Mouse (Mus musculus) MEL (cell line): ENCODE data around the gene Cd47. TPM values are rescaled to one million over a fixed set of nuclear protein-coding genes. Genes with fewer than 3 reads are reported as not detected.

Source experiments
- DNase-seq: peaks from one replicate; pipeline ENCODE4 v3.0.0; 2011; ENCODE audit warnings: low read depth, low spot score
- H3K27ac ChIP-seq: 2 replicates; pipeline ENCODE4 v1.5.1; 2012; ENCODE audit warnings: low read depth, mild to moderate bottlenecking, control low read depth, low read length, moderate library complexity; ENCODE audit not compliant: control insufficient read depth
- H3K27me3 ChIP-seq, 2 experiments: fragments of 150-350 bp in 1 of 2; sonication (generic) in 1 of 2; 2 replicates each; pipeline ENCODE4 v1.6.1; 2012; ENCODE audit warnings: low read length in 2 of 2, mild to moderate bottlenecking in 2 of 2, improper control_type of control experiment in 1 of 2, moderate library complexity in 1 of 2; ENCODE audit not compliant: insufficient read depth in 2 of 2, control insufficient read depth in 1 of 2
- H3K36me3 ChIP-seq, 2 experiments: 2 replicates each; pipeline ENCODE4 v1.6.1; 2012 to 2014; ENCODE audit warnings: low read length in 2 of 2, improper control_type of control experiment in 1 of 2, inconsistent platforms in 1 of 2, mild to moderate bottlenecking in 1 of 2; ENCODE audit not compliant: insufficient read depth in 2 of 2, control insufficient read depth in 1 of 2
- H3K4me1 ChIP-seq, 2 experiments: fragments of 150-350 bp in 1 of 2; sonication (generic) in 1 of 2; 2 replicates each; pipeline ENCODE4 v1.6.1; 2012; ENCODE audit warnings: low read length in 2 of 2, improper control_type of control experiment in 1 of 2, mild to moderate bottlenecking in 1 of 2; ENCODE audit not compliant: insufficient read depth in 2 of 2, control insufficient read depth in 1 of 2
- H3K4me3 ChIP-seq, 2 experiments: fragments of 150-350 bp in 1 of 2; sonication (generic) in 1 of 2; 2 replicates each; pipeline ENCODE4 v1.5.1; 2012; ENCODE audit warnings: low read depth in 2 of 2, low read length in 2 of 2, mild to moderate bottlenecking in 2 of 2, moderate library complexity in 2 of 2, control low read depth in 1 of 2, improper control_type of control experiment in 1 of 2; ENCODE audit not compliant: control insufficient read depth in 1 of 2, insufficient read depth in 1 of 2
- H3K79me2 ChIP-seq: 2 replicates; pipeline ENCODE4 v1.6.1; 2012; ENCODE audit warnings: mild to moderate bottlenecking, low read length, moderate library complexity; ENCODE audit not compliant: control insufficient read depth, poor library complexity, insufficient read depth
- H3K9ac ChIP-seq: 2 replicates; pipeline ENCODE4 v1.6.1; 2012; ENCODE audit warnings: low read depth, mild to moderate bottlenecking, control low read depth, low read length, moderate library complexity; ENCODE audit not compliant: control insufficient read depth, poor library complexity, severe bottlenecking
- H3K9me3 ChIP-seq: fragments of 150-350 bp; sonication (generic); replicated peaks from 2 replicates; pipeline ENCODE4 v1.6.1; 2012; ENCODE audit warnings: mild to moderate bottlenecking, low read length, improper control_type of control experiment, moderate library complexity; ENCODE audit not compliant: insufficient read depth
- CHD1 ChIP-seq: IDR thresholded peaks from 2 replicates; pipeline ENCODE4 v1.6.1; 2012; ENCODE audit warnings: low read depth, mild to moderate bottlenecking, inconsistent platforms, low read length, improper control_type of control experiment
- CHD2 ChIP-seq: IDR thresholded peaks from 2 replicates; pipeline ENCODE4 v1.6.1; 2011; ENCODE audit warnings: low read length, improper control_type of control experiment
- E2F4 ChIP-seq: IDR thresholded peaks from 2 replicates; pipeline ENCODE4 v1.6.1; 2011; ENCODE audit warnings: low read depth, low read length, improper control_type of control experiment, borderline replicate concordance
- ELF1 ChIP-seq: IDR thresholded peaks from 2 replicates; pipeline ENCODE4 v1.6.1; 2014; ENCODE audit warnings: low read depth, mild to moderate bottlenecking, inconsistent platforms, low read length, improper control_type of control experiment, moderate library complexity
- EP300 ChIP-seq, 2 experiments: IDR thresholded peaks; 2 replicates each; pipeline ENCODE4 v1.6.1; 2011; ENCODE audit warnings: improper control_type of control experiment in 2 of 2, low read length in 2 of 2, low read depth in 1 of 2, mild to moderate bottlenecking in 1 of 2
- ETS1 ChIP-seq: IDR thresholded peaks from 2 replicates; pipeline ENCODE4 v1.6.1; 2012; ENCODE audit warnings: low read depth, mild to moderate bottlenecking, inconsistent platforms, low read length, improper control_type of control experiment, moderate library complexity
- GATA1 ChIP-seq: IDR thresholded peaks from 2 replicates; pipeline ENCODE4 v1.6.1; 2011; ENCODE audit warnings: low read depth, low read length, improper control_type of control experiment
- HCFC1 ChIP-seq: IDR thresholded peaks from 2 replicates; pipeline ENCODE4 v1.6.1; 2012; ENCODE audit warnings: low read depth, mild to moderate bottlenecking, inconsistent platforms, low read length, improper control_type of control experiment, moderate library complexity
- KAT2A ChIP-seq: conservative IDR thresholded peaks from 2 replicates; pipeline ENCODE4 v1.6.1; 2012; ENCODE audit warnings: low read depth, low read length, improper control_type of control experiment, inconsistent platforms
- MAX ChIP-seq: IDR thresholded peaks from 2 replicates; pipeline ENCODE4 v1.6.1; 2011; ENCODE audit warnings: low read length, improper control_type of control experiment
- MEF2A ChIP-seq: IDR thresholded peaks from 2 replicates; pipeline ENCODE4 v1.6.1; 2014; ENCODE audit warnings: low read depth, mild to moderate bottlenecking, inconsistent platforms, low read length, improper control_type of control experiment; ENCODE audit not compliant: poor library complexity, insufficient replicate concordance, severe bottlenecking; ENCODE audit errors: extremely low read depth
- MYB ChIP-seq: IDR thresholded peaks from 2 replicates; pipeline ENCODE4 v1.6.1; 2011; ENCODE audit warnings: mild to moderate bottlenecking, low read depth, low read length, improper control_type of control experiment
- MYC ChIP-seq: IDR thresholded peaks from 2 replicates; pipeline ENCODE4 v1.6.1; 2011; ENCODE audit warnings: low read depth, mild to moderate bottlenecking, low read length, improper control_type of control experiment, moderate library complexity
- NELFE ChIP-seq: IDR thresholded peaks from 2 replicates; pipeline ENCODE4 v1.6.1; 2011; ENCODE audit warnings: low read depth, low read length, improper control_type of control experiment
- NRF1 ChIP-seq: IDR thresholded peaks from 2 replicates; pipeline ENCODE4 v1.6.1; 2014; ENCODE audit warnings: low read depth, mild to moderate bottlenecking, inconsistent platforms, low read length, improper control_type of control experiment, moderate library complexity; ENCODE audit not compliant: poor library complexity, insufficient read depth, severe bottlenecking
- POLR2A ChIP-seq, 2 experiments: IDR thresholded peaks; 2 replicates each; pipeline ENCODE4 v1.6.1; 2011 to 2012; ENCODE audit warnings: low read length in 2 of 2, mild to moderate bottlenecking in 2 of 2, control low read depth in 1 of 2, improper control_type of control experiment in 1 of 2, low read depth in 1 of 2, moderate library complexity in 1 of 2; ENCODE audit not compliant: control insufficient read depth in 1 of 2, insufficient read depth in 1 of 2, poor library complexity in 1 of 2
- POLR2AphosphoS5 ChIP-seq: IDR thresholded peaks from 2 replicates; pipeline ENCODE4 v1.6.1; 2012; ENCODE audit warnings: low read depth, borderline replicate concordance, mild to moderate bottlenecking, inconsistent platforms, low read length, moderate library complexity, mixed read lengths
- RCOR1 ChIP-seq: IDR thresholded peaks from 2 replicates; pipeline ENCODE4 v1.6.1; 2012; ENCODE audit warnings: low read depth, mild to moderate bottlenecking, inconsistent platforms, low read length, improper control_type of control experiment
- SIN3A ChIP-seq: IDR thresholded peaks from 2 replicates; pipeline ENCODE4 v1.6.1; 2012; ENCODE audit warnings: low read length, improper control_type of control experiment, inconsistent platforms
- SMC3 ChIP-seq: IDR thresholded peaks from 2 replicates; pipeline ENCODE4 v1.6.1; 2011; ENCODE audit warnings: low read depth, low read length, improper control_type of control experiment
- UBTF ChIP-seq: IDR thresholded peaks from 2 replicates; pipeline ENCODE4 v1.6.1; 2012; ENCODE audit warnings: low read depth, mild to moderate bottlenecking, inconsistent platforms, low read length, improper control_type of control experiment, moderate library complexity, borderline replicate concordance; ENCODE audit not compliant: insufficient read depth
- USF1 ChIP-seq: IDR thresholded peaks from 2 replicates; pipeline ENCODE4 v1.6.1; 2014; ENCODE audit warnings: low read depth, mild to moderate bottlenecking, inconsistent platforms, low read length, improper control_type of control experiment, moderate library complexity
- USF2 ChIP-seq, 2 experiments: IDR thresholded peaks; 2 replicates each; pipeline ENCODE4 v1.6.1; 2011 to 2012; ENCODE audit warnings: improper control_type of control experiment in 2 of 2, low read length in 2 of 2, borderline replicate concordance in 1 of 2, inconsistent platforms in 1 of 2, low read depth in 1 of 2, mild to moderate bottlenecking in 1 of 2; ENCODE audit not compliant: insufficient read depth in 1 of 2
- ZC3H11A ChIP-seq: IDR thresholded peaks from 2 replicates; pipeline ENCODE4 v1.6.1; 2012; ENCODE audit warnings: low read depth, mild to moderate bottlenecking, inconsistent platforms, low read length, improper control_type of control experiment
- ZNF384 ChIP-seq: IDR thresholded peaks from 2 replicates; pipeline ENCODE4 v1.6.1; 2012; ENCODE audit warnings: low read depth, mild to moderate bottlenecking, inconsistent platforms, low read length, improper control_type of control experiment
- polyA plus RNA-seq, 2 experiments: library from polyadenylated mRNA; stranded (reverse) in 1 of 2; unstranded in 1 of 2; fragments of >175 nt in 1 of 2; fragments of >200 nt in 1 of 2; gene quantifications; 2 replicates each; pipeline versions ENCODE4 v1.2.1 to v1.2.4; 2012; ENCODE audit warnings: low replicate concordance in 2 of 2, low read depth in 1 of 2; ENCODE audit not compliant: insufficient read length in 2 of 2, insufficient read depth in 1 of 2, missing spikeins in 1 of 2
- total RNA-seq: library from RNA; depleted of rRNA; stranded (reverse); fragments of 300-350 nt; gene quantifications from 2 replicates; pipeline ENCODE4 v1.2.3, GENCODE M21; 2012

The Cd47 gene
- total and polyA plus RNA-seq, 3 experiments, result 45.9 to 57.5 (median 51.7) TPM

- no peaks in the 10 kb centered on the region for H3K79me2 ChIP-seq
- TF ChIP-seq GATA1 (no peak), CHD1 (no peak), KAT2A (no peak), ZC3H11A (no peak), ETS1 (no peak), E2F4 (no peak), ZNF384 (no peak), UBTF (no peak), USF1 (no peak), SMC3 (no peak), MYB (no peak), RCOR1 (no peak), POLR2AphosphoS5 (no peak), ELF1 (no peak), NRF1 (no peak), HCFC1 (no peak)
- TF ChIP-seq, all 39 proteins: peak for 0
- Histone ChIP-seq H3K36me3 (peaks cover 0 to 42% of the 10 kb centered on the region in 2 experiments; a peak in 2 of 4 replicates), H3K27me3 (no peaks in the 10 kb centered on the region), H3K27ac (no peak overlapping the region), H3K4me3 (no peak overlapping the region), H3K4me1 (peaks cover 30 to 46% of the 10 kb centered on the region in 2 experiments), H3K9me3 (no peaks in the 10 kb centered on the region), H3K9ac (no peak overlapping the region)
- DNase-seq, result no peak
Observed at GRCm38 (mm10) chr16:49793596-49793995, 6.7 kb upstream of the Cd47 start.

DNA sequence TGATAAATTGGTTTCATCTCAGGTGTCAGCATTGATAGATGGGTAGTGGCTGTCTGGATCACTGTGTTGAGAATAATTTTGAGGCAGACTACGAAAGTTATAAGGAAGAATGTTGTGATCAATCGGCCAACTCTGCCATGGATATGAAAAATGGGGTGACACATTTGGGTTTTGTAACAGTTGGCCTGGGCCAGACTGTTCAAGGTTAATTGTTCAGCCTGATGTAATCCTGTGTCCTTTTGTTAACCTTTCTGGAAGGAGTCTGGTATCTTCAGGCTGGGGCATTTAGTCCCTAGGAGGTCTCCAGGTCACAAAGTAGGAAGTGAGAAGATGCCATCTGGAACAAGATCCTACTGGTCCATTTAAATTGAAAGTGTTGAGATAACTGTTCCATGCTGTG, 4.1 kb upstream of the Cd47 start:
- no peak overlapping the region for H3K4me3 ChIP-seq

More for the DNA sequence above, 4.1 kb upstream of the Cd47 start:
- Histone ChIP-seq H3K36me3 (peaks cover 0 to 56% of the 10 kb centered on the region in 2 experiments; a peak in 2 of 4 replicates), H3K79me2 (no peaks in the 10 kb centered on the region; the same call in 1 of the 2 replicates), H3K9ac (no peak overlapping the region), H3K27me3 (no peaks in the 10 kb centered on the region), H3K9me3 (no peaks in the 10 kb centered on the region), H3K27ac (peak overlapping the region; percentile 6; the same call in 1 of the 2 replicates), H3K4me1 (peaks cover 43 to 45% of the 10 kb centered on the region in 2 experiments)
- no peak for DNase-seq
- no peak for TF ChIP-seq POLR2A (IDR thresholded peaks at IDR 0.05; ENCODE audit: control insufficient read depth in 1 of 2, insufficient read depth in 1 of 2, low read depth in 1 of 2, low read length in 2 of 2, poor library complexity in 1 of 2)
- no peak for TF ChIP-seq CHD2
- no peak for TF ChIP-seq USF2 (IDR thresholded peaks at IDR 0.05; ENCODE audit: borderline replicate concordance in 1 of 2, insufficient read depth in 1 of 2, low read depth in 1 of 2, low read length in 2 of 2)
- TF ChIP-seq USF1, result no peak
- no peak for TF ChIP-seq NELFE
- TF ChIP-seq MEF2A, result no peak
- TF ChIP-seq EP300 (IDR thresholded peaks at IDR 0.05; ENCODE audit: low read depth in 1 of 2, low read length in 2 of 2), result no peak
- no peak for TF ChIP-seq KAT2A
- no peak for TF ChIP-seq SIN3A
- TF ChIP-seq POLR2AphosphoS5, result no peak
- TF ChIP-seq HCFC1, result no peak
- TF ChIP-seq MAX, result no peak
- no peak for TF ChIP-seq GATA1
- no peak for TF ChIP-seq SMC3
- no peak for TF ChIP-seq MYC
